Mouse (Mus musculus) cerebellum, postnatal 14 days (tissue): ENCODE measurements at regions not wholly inside any gene's neighbourhood (a gene's known extent, or its start where the extent isn't known, plus 50 kb on each side); places are given as distances from the start of the nearest gene placed in this dataset.
"Not testable (repeated sequence)": the region's sequence is repeated elsewhere in the genome, so short reads cannot be mapped to it uniquely, and the experiment has no call there.

Experiments
- DNase-seq, 2 experiments: peaks; one replicate each; pipeline ENCODE4 v3.0.0; 2021; ENCODE audit warnings: mixed read lengths in 2 of 2

- no peak for DNase-seq
Observed at GRCm38 (mm10) chr9:98091105-98091504, 58.1 kb upstream of the Clstn2 start.

DNA sequence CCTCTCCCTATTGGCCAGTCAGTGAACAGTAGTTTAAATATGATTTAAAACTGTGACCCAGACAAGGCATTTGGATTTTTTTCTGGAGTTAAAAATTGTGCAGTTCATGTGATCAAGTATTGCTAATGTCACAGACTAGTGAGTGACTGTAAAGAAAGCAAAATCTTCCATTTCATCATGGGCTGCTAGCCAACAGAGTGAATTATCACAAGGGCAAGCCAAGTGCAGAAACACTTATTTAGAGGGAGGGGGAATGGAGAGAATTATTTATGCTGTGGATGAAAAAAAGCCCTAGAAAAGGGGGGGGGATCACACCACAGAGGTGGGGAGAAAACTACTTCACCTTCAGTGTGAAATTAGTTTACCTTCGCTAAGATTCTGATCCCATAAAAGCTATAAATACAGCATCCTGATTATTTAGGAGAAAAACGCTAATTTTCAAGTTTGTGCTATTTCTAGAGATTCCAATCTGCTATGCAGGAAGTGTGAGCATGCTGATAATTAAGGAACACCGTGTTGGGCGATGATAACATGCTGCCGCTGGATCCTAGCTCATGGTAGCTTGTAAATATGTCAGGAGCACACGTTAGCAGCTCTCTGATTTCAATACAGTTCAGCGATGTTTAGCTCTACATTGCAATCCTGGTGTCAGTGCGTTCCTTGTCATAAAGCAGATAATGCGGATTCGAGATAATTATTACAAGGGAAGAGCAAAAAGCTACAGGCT is 62.2 kb upstream of the Clstn2 start:
- DNase-seq = no peak

DNA sequence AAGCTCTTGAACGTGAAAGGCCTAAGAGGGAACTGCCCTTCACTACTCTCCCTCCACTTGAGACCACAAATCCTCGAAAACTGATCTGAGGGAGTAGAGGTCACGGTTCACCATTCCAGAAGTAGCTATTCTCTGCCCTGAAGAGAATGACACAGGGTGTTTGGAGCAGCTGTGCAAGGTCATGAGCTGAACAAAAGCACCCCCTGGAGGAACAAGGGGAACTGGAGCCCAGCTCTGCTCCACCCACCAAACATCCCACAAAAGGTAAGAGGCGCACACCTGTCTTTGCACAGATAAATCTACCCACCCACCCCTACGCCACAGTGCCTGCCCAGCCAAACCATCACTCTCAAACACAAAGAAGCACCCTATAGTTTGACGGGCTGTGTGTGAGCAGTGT is 90.4 kb upstream of the Clstn2 start:
- peak; percentile 13 to 26 for DNase-seq

DNA sequence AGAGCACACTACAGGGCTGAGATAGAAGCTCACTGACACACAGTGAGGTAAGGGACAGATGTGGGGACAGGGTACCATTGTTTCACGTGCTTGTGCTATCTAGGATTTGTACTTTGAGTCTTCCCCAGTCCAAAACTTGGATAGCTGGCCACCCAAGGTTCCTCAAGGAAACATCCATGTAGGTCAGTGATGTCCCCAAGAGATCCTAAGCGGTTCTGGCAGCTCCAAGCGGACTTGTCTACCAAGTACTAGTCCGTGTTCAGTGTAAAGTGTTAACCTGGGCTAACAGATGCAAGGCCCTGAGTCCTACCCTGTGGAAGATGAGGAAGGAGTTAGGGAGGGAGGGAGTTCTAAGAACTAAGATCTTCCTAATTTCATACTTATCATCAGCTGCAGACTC is 96.6 kb upstream of the Clstn2 start:
- no peak for DNase-seq

GRCm38 (mm10) chr9:98130849-98131248 is 97.9 kb upstream of the Clstn2 start:
- peak; percentile 64 to 68 for DNase-seq

DNA sequence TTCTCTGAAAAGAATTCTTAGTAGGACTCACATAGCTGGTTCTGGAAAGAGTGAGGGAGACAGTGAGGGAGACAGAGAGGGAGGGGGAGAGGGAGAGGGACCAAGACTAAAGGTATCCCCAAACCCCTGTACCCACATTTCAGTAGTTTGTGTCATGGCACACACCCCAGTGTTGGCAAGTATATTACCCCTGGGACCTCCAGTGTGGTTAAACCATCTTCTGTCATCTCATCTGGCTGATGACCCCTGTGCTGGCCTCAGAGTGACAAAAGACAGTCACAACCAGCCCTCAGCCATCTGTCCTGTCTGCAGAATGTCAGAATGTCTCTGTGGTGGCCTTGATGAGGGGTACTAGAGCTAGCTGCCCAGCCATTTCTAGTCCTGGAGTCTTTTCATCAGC is 107.6 kb upstream of the Clstn2 start:
- DNase-seq = peak; percentile 41 to 45

- no peak for DNase-seq
Observed at GRCm38 (mm10) chr9:98142121-98142520, 109.1 kb upstream of the Clstn2 start.

- no peak for DNase-seq
Observed at GRCm38 (mm10) chr9:98146901-98147300, 113.9 kb upstream of the Clstn2 start.

GRCm38 (mm10) chr9:98158421-98158820 is 125.4 kb upstream of the Clstn2 start:
- DNase-seq = no peak

- DNase-seq = no peak
Observed at GRCm38 (mm10) chr9:98164489-98164888, 122.7 kb upstream of the Nmnat3 start.

- DNase-seq = no peak
Observed at GRCm38 (mm10) chr9:98174056-98174455, 113.2 kb upstream of the Nmnat3 start.

DNA sequence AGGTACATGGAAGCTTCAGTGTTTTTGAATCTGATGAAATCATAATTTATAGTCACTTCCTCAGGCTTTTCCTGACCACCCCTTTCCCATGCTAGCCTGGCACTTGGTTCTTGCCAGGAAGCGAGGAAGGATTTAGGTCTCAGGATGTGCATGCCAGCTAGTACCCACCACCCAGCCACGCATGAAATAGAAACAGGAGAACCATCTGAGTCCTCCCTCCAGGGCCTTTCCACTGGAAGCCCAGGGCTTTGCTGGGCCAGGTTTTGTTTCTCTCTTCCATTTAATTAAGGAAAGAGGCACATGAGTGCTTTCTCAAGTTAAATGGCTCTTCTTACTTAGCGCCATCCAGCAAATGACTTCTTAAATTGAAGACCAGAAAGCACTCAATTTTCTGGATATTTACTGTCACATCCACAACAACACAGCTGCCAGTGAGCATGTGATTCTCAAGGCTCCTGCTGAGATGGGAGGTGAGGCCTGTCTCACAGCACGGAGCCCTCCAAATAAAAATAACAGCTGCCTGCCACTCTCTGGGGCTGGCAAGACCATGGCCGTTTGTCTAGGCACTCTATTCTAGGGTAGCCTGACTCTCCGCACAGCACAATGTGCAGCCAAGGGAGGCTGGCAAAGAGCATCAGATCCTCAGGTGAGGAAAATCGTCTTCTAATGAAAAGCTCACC is 110.4 kb upstream of the Nmnat3 start:
- DNase-seq = peak in 1 of 2 experiments; percentile 10

DNA sequence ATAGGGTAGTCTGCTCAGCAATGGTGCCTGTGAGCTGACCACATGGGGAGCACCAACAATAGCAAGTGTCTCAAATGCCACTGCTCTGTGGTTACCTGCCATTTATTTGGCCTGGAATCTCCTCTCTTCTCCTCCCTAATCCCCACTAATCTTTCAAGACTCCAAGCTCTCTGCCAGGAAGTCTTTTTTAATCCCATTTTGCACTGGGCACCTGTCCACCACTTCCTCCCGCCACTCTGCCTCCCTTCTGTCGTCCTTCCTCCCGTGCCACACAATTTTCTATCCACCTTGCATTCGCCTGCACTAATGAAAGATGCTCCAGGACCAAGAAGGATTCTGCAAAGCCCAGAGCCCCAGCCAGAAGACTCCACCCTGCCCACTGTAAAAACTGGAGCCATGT is 106.5 kb upstream of the Nmnat3 start:
- peak; percentile 74 to 75 for DNase-seq

DNA sequence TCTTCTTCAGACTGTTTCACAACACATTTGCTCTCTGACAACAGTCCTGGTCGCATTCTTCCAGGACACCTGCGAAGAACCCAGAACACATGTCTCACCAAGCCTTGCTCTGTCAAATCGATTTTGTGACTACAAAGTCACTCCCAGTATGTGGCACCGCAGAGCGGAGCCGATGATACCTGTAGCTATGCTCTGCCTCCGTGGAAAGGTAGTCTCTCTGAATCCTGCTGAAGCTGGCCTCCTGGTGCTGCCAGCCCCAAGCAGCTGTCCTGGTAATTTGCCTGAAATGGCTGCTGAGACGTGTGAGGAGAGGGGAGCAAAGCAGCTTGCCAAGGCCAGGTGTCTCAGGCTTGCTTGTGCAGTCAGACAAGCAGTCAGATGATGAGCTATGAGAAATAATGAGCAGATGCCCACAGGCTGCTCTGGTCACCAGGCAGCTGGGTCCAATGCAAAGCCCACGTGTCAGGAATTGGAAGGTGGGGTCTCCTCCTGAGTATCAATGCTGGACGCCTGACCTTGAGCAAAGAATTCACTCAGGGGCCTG is 100.4 kb upstream of the Nmnat3 start:
- peak; percentile 42 to 47 for DNase-seq

- DNase-seq = peak; percentile 72 to 73
Observed at GRCm38 (mm10) chr9:98194356-98194755, 92.9 kb upstream of the Nmnat3 start.

- DNase-seq = no peak
Observed at GRCm38 (mm10) chr9:98218824-98219223, 68.4 kb upstream of the Nmnat3 start.

DNA sequence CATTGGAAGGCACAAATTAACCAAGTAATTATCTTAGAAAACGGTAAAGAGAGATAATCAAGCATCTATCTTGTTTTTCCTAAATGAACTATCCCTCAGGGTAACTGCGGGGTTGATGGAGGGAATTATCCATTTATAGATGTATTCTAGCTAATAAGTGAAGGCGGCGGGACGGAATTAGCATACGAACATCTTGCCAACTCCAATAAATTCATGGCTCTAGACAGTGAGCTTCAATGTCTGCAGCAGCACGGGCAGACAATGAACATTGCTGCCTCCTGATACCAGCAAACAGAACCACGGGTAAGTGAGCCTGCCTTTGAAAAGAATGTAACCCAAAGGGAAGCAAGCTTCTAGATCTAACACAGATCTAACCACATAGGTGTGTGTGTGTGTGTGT is 66.9 kb upstream of the Nmnat3 start:
- no peak for DNase-seq

DNA sequence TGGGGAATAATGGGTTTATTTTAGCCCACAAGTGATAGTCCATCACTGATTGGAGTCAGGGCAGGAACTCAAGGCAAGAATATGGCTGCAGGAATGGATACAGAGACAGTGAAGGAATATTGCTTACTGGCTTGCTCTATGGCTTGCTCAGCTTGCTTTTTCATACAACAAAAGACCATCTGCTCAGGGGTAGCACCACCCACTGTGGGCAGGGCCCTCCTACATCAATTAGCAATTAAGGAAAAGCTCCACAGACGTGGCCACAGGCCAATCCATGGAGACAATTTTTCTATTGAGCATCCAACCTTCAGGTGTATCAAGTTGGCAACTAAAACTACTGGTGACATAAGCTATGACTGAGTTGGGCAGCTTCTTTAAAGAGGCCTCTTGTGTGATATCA is 65.5 kb upstream of the Nmnat3 start:
- peak; percentile 31 to 44 for DNase-seq

- DNase-seq = no peak
Observed at GRCm38 (mm10) chr9:98228226-98228625, 59.0 kb upstream of the Nmnat3 start.

DNA sequence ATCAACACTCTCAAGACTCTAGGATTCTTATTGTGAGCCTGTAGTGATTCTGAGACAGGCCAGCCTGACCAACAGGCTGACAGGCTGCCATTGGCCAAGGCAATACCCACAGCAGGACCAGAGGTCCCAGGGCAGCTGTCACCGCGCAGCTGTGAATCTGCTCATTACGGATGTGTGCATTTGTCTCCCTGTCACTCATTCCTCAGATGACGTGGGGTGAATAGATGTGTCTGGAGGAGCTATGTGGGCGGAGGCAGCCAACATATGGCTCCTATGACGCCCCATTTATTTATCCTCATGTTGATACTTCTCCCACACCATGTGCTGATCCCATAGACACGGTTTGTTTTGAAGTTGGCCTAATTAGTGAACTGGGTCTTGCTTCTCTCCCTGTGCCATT is 58.3 kb upstream of the Nmnat3 start:
- no peak for DNase-seq

DNA sequence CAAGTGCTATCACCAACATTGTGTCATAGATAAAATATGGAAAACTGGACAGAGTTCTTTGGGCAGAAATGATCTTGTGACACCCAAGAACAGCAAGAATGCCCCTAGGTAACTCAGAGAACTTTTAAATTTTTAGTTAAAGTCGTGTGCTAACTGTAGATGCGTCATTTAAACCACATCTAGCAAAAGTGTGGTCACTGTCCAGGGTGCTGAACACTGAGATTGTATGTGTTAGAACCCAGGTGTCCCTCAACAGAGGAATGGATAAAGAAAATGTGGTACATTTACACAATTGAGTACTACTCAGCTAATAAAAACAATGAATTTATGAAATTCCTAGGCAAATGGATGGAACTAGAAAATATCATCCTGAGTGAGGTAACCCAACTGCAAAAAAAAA is 52.5 kb upstream of the Nmnat3 start:
- DNase-seq = not testable (repeated sequence)
